Mouse (Mus musculus) brain, embryonic 14.5 days (tissue): ENCODE results near the gene Eif4e2.

ENCODE experiments used
- CTCF ChIP-seq: fragments of 200-500 bp; IDR thresholded peaks from 2 replicates; pipeline ENCODE4 v1.5.1; 2012; ENCODE audit warnings: inconsistent platforms, mild to moderate bottlenecking, moderate library complexity, borderline replicate concordance; ENCODE audit not compliant: insufficient read depth, insufficient read length; ENCODE audit errors: extremely low read depth
- POLR2A ChIP-seq: fragments of 200-500 bp; IDR thresholded peaks from 2 replicates; pipeline ENCODE4 v1.6.1; 2012; ENCODE audit warnings: mild to moderate bottlenecking, inconsistent platforms, borderline replicate concordance; ENCODE audit not compliant: poor library complexity, insufficient read depth, insufficient read length, severe bottlenecking; ENCODE audit errors: extremely low read depth

- TF ChIP-seq POLR2A = no peak
- no peak for TF ChIP-seq CTCF
Observed at GRCm38 (mm10) chr1:87270204-87270603, 56.5 kb downstream of the Eif4e2 start.
